Mouse (Mus musculus): ENCODE data around the gene Camk2g.

Camk2g gene

DNA sequence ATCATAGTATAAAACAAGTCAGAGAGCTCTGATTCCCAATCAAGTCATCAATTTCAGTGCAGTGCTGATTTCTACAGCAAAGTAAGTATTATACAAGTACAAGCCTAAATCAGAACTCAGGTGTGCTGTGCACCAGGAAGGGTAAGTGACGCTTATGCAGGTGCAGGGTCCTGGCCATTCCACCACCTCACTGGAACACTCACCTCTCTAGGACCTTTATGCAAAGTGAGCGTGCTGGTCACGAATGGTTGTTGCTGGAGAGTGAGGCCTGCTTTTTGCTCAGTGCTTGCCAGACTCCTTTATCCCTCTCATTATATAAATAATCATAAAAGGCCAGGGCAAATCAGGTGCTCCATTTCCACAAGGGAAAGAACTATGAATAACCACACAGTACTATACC is 93.5 kb downstream of the Camk2g start:
- DNase-seq (ENCODE audit: low read depth), result no peak

- DNase-seq (ENCODE audit: low read depth), result no peak
Measured at GRCm38 (mm10) chr14:20698515-20698914, 95.4 kb downstream of the Camk2g start.

DNA sequence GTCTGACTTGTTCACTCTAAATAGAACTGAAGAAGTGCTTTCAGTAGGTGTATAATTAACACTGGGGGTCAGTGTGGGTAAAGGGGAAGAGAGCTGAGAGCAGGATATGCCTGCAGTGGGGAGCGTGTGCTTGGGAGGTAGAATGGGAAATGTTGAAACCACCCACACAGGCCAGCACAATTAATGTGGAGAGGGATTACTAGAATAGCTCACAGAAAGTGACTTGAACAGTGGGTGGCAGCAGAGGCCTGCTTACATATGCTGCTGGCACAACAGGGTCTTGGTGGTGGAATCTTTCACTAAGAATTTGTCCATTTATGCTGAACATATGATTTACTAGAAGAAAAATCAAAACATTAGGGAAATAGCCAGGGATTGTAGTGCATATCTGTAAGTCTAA is 96.9 kb downstream of the Camk2g start:
- peak; percentile 60 for DNase-seq (ENCODE audit: low read depth)

DNA sequence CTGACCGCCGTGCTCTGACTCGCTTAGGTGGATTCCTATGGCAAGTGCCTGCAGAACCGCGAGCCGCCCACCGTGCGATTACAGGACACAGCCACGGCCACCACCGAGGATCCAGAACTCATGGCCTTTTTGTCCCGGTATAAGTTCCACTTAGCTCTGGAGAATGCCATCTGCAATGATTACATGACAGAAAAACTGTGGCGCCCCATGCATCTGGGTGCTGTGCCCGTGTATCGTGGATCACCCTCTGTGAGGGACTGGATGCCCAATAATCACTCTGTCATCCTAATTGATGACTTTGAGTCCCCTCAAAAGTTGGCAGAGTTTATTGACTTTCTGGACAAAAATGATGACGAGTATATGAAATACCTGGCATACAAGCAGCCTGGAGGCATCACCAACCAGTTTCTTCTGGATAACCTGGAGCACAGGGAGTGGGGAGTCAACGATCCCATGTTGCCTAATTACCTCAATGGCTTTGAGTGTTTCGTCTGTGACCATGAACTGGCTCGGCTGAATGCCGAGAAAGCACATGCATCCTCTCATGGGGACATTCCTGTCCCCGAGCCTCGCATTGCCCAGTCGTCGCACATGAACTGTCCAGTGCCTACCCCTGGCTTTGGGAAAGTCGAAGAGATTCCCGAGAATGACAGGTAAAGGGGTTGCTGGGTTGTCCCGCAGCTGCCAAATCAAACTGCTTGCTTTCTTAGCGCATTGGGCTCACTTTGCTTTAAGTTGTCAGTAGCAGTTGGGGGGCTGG is 97.9 kb downstream of the Camk2g start:
- DNase-seq (ENCODE audit: low read depth), result no peak

DNA sequence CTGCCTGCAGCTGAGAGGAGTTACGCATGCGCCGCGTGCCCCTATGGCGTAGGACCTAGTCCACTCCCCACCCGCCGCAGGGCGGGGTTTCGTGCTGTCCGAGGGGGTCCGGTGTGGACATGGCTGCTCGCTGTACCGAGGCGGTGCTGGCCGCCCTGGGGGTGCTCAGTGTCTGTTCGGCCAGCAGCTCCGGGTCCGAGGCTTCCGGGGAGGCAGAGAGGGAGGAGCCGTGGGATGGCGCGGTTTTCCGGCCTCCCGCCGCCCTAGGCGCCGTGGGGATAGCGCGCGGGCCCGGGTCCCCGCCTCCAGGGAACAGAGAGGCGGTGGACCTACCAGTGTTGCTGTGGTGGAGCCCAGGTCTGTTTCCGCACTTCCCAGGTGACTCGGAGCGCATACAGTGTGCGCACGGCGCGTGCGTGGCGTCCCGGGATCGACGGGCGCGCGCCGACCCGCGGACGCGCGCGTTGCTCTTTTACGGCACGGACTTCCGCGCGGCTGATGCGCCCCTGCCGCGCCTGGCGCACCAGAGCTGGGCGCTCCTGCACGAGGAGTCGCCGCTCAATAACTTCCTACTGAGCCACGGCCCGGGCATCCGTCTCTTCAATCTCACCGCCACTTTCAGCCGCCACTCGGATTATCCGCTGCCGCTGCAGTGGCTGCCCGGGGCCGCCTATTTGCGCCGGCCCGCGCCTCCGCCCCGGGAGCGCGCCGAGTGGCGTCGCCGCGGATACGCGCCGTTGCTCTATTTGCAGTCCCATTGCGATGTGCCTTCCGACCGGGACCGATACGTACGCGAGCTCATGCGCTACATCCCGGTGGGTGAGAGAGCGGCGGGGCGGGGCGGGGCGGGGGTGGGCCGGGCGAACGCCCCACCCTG is 98.8 kb downstream of the Camk2g start, which contains the start of gene Fut11:
TSS of gene Fut11 (plus strand) at position 85 of the 877 bp plus-strand sequence.
- DNase-seq (ENCODE audit: low read depth), result peak; percentile 77

DNA sequence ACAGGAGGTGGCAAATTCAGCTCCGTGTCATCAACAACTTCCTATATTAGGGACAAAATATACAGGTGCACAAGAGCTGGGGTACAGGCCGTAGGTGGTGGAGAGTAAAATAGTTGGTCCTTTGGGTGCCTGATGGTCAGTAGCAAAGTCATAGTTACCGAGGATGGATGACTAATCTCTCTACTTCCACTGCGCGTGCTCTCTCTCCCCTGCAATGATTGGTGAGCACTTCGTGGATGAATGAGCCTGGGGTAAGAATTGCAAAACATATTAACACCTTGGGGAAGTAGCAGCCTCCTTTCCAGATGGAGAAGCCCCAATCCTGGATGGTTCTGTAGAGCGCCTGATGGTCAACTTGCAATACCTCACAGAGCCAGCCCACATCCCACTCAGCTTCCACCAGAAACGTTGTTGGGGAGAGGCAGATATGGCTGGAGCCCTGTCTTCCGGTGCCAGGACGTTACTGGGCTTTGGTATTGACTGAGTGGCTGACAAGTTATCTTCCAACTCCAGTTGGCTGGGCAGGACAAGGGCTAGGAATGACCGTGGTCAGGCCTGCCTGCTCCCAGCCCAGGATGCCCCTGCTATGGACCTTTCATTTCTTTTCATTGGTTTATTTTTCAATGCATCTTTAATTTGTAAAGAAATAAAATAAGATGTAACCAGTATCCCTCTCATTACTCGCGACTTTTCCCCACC is 99.6 kb downstream of the Camk2g start:
- DNase-seq (ENCODE audit: low read depth), result no peak

GRCm38 (mm10) chr14:20693589-20694101 is 100.2 kb downstream of the Camk2g start:
- no peak for DNase-seq (ENCODE audit: low read depth)

DNA sequence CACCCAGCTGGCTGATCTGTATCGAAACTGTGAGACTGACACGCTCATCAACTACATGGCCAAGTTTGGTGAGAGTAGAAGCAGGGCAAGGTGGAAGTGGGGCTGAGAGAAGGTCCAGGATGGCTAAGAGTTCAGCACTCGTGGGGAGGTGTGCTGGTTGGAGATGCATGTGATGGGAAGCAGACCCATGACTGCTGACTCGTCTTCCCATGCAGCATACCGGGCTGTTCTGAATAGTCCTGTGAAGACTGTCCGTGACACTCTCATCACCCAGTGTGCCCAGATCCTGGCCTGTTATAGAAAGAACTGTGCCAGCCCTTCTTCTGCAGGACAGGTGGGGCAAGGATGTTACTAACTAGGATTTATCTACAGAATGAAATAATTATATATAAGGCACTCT is 102.1 kb downstream of the Camk2g start:
- no peak for DNase-seq (ENCODE audit: low read depth)

DNA sequence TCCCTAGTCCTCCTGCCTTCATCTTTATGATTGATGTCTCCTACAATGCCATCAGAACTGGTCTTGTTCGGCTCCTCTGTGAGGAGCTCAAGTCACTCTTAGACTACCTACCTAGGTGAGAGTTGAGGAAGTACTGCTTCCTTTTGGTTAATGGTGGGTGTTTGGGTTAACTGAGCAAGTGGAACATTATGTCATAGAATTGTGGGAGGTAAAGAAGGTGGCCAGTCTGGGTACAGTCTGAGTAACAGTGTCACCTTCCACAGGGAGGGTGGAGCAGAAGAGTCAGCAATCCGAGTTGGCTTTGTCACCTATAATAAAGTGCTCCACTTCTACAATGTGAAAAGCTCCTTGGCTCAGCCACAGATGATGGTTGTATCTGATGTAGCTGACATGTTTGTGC is 104.9 kb downstream of the Camk2g start:
- DNase-seq (ENCODE audit: low read depth), result no peak

- no peak for DNase-seq (ENCODE audit: low read depth)
Measured at GRCm38 (mm10) chr14:20686576-20686975, 107.3 kb downstream of the Camk2g start.
